Mouse (Mus musculus) cortical plate, adult 2 months (tissue): ENCODE data around the gene Fermt2. TPM values are rescaled to one million over a fixed set of nuclear protein-coding genes. Genes with fewer than 3 reads are reported as not detected.
"Not testable (repeated sequence)": the region's sequence is repeated elsewhere in the genome, so short reads cannot be mapped to it uniquely, and the experiment has no call there.

Experiments used
- H3K27ac ChIP-seq: fragments of 200-500 bp; 2 replicates; pipeline ENCODE4 v1.5.1; 2012; ENCODE audit warnings: low read length, control low read depth, inconsistent platforms; ENCODE audit not compliant: insufficient read depth
- H3K4me1 ChIP-seq: fragments of 200-500 bp; 2 replicates; pipeline ENCODE4 v1.6.1; 2011; ENCODE audit warnings: low read length; ENCODE audit not compliant: control insufficient read depth, insufficient read depth
- H3K4me3 ChIP-seq: fragments of 200-500 bp; 2 replicates; pipeline ENCODE4 v1.5.1; 2011; ENCODE audit warnings: mild to moderate bottlenecking, low read length, control low read depth; ENCODE audit not compliant: insufficient read depth
- CTCF ChIP-seq: fragments of 200-500 bp; IDR thresholded peaks from 2 replicates; pipeline ENCODE4 v1.5.1; 2011; ENCODE audit warnings: mild to moderate bottlenecking, control low read depth, low read length; ENCODE audit not compliant: insufficient read depth; ENCODE audit errors: extremely low read depth
- POLR2A ChIP-seq: fragments of 200-500 bp; IDR thresholded peaks from 2 replicates; pipeline ENCODE4 v1.6.1; 2011; ENCODE audit warnings: mild to moderate bottlenecking, low read length, control low read depth; ENCODE audit not compliant: insufficient read depth; ENCODE audit errors: extremely low read depth
- polyA plus RNA-seq: library from polyadenylated mRNA; depleted of rRNA; stranded (reverse); fragments of >200 nt; gene quantifications from 2 replicates; pipeline ENCODE4 v1.2.3, GENCODE M21; 2012

Fermt2 gene
- polyA plus RNA-seq, 1 experiment = 108 TPM

- Histone ChIP-seq H3K4me3 (no peak overlapping the region), H3K27ac (no peak overlapping the region), H3K4me1 (no peaks in the 10 kb centered on the region)
- TF ChIP-seq CTCF = no peak
- no peak for TF ChIP-seq POLR2A
These were observed 60.5 kb downstream of the Fermt2 start for GRCm38 (mm10) chr14:45469446-45469845.

GRCm38 (mm10) chr14:45466371-45466770 is 63.5 kb downstream of the Fermt2 start:
- not testable (repeated sequence) for H3K4me3 ChIP-seq, H3K27ac ChIP-seq, H3K4me1 ChIP-seq

- H3K4me3 ChIP-seq = no peak overlapping the region
- no peak for TF ChIP-seq POLR2A
- TF ChIP-seq CTCF = no peak
- H3K4me1 ChIP-seq = peaks cover 2% of the 10 kb centered on the region; the same call in 1 of the 2 replicates
- no peak overlapping the region for H3K27ac ChIP-seq
These were observed 65.6 kb downstream of the Fermt2 start for GRCm38 (mm10) chr14:45464036-45465035.

GRCm38 (mm10) chr14:45463599-45463998 is 66.3 kb downstream of the Fermt2 start:
- peaks cover 2% of the 10 kb centered on the region; the same call in 1 of the 2 replicates for H3K4me1 ChIP-seq
- peak overlapping the region; percentile 60; the same call in 1 of the 2 replicates for H3K27ac ChIP-seq
- H3K4me3 ChIP-seq = no peak overlapping the region
- TF ChIP-seq CTCF (no peak), POLR2A (no peak)

GRCm38 (mm10) chr14:45462875-45463475 is 66.9 kb downstream of the Fermt2 start:
- TF ChIP-seq CTCF = no peak
- TF ChIP-seq POLR2A = no peak
- Histone ChIP-seq H3K27ac (peak overlapping the region; percentile 60; the same call in 1 of the 2 replicates), H3K4me3 (no peak overlapping the region), H3K4me1 (peaks cover 2% of the 10 kb centered on the region; the same call in 1 of the 2 replicates)

GRCm38 (mm10) chr14:45462374-45462773 is 67.5 kb downstream of the Fermt2 start:
- H3K4me1 ChIP-seq = peaks cover 2% of the 10 kb centered on the region; the same call in 1 of the 2 replicates
- TF ChIP-seq CTCF = no peak
- no peak for TF ChIP-seq POLR2A
- H3K27ac ChIP-seq = no peak overlapping the region
- H3K4me3 ChIP-seq = no peak overlapping the region

- peaks cover 3% of the 10 kb centered on the region for H3K4me1 ChIP-seq
- no peak overlapping the region for H3K4me3 ChIP-seq
- TF ChIP-seq POLR2A = no peak
- no peak for TF ChIP-seq CTCF
- no peak overlapping the region for H3K27ac ChIP-seq
These were observed 68.0 kb downstream of the Fermt2 start for GRCm38 (mm10) chr14:45461945-45462344.

GRCm38 (mm10) chr14:45460491-45460890 is 69.4 kb downstream of the Fermt2 start:
- Histone ChIP-seq H3K4me3 (no peak overlapping the region), H3K4me1 (peaks cover 7% of the 10 kb centered on the region), H3K27ac (no peak overlapping the region)
- TF ChIP-seq POLR2A = no peak
- no peak for TF ChIP-seq CTCF

- TF ChIP-seq POLR2A (no peak), CTCF (no peak)
These were observed 70.0 kb downstream of the Fermt2 start for GRCm38 (mm10) chr14:45459877-45460276.

More at GRCm38 (mm10) chr14:45459877-45460276, 70.0 kb downstream of the Fermt2 start:
- no peak overlapping the region for H3K4me3 ChIP-seq
- no peak overlapping the region for H3K27ac ChIP-seq
- H3K4me1 ChIP-seq = peaks cover 9% of the 10 kb centered on the region
